Mouse (Mus musculus): ENCODE measurements around the gene Coil.

- TF ChIP-seq CTCF (IDR thresholded peaks at IDR 0.05; ENCODE audit: control insufficient read depth, insufficient read depth, low read length): no peak
- TF ChIP-seq POLR2A (IDR thresholded peaks at IDR 0.05; ENCODE audit: borderline replicate concordance, control insufficient read depth, low read depth, low read length): no peak
These were observed 53.4 kb downstream of the Coil start for GRCm38 (mm10) chr11:89023477-89023876.

All from bone marrow, adult 2 months (tissue).